In genomic region chr1:121430938-121431928, GRCm38 (mm10) we compare ENCODE assay signal across 7 mouse cellular contexts. TPM values are rescaled to one million over a fixed set of nuclear protein-coding genes. Genes with fewer than 3 reads are reported as not detected.
DNase-seq lines count a peak whose midpoint lies in the region; ATAC-seq lines count a peak whose summit lies in the region.

TSS of gene Ccdc93 (plus strand) at chr1:121431049.

- DNase-seq in adrenal gland, adult 8-10 months, result peak; percentile 96
- DNase-seq in embryo, embryonic 9.5 days (ENCODE audit: extremely low spot score), result peak; percentile 96
- peak; percentile 99 for DNase-seq in gastrocnemius, postnatal 4 days (ENCODE audit: low spot score in 2 of 2)
- peak; percentile 98 to 99 for DNase-seq in left cerebral cortex, postnatal 36 days (ENCODE audit: low spot score in 2 of 2)
- peak; percentile 100 for DNase-seq in midbrain, embryonic 11.5 days (ENCODE audit: low spot score, missing footprints)
- peak; percentile 95 for DNase-seq in skeletal muscle tissue, adult 2 months (ENCODE audit: low read depth, low spot score)

- peak within 1 kb of the TSS; percentile 97 for H3K4me2 ChIP-seq in intestine, embryonic 16.5 days (ENCODE audit: low read depth, low read length)
- peak within 1 kb of the TSS; percentile 97 for H3K4me2 ChIP-seq in midbrain, embryonic 11.5 days

- H3K36me3 ChIP-seq in intestine, embryonic 16.5 days (ENCODE audit: control insufficient read depth, insufficient read depth, low read length), result no peaks in the 10 kb centered on the region
- no peaks in the 10 kb centered on the region for H3K36me3 ChIP-seq in midbrain, embryonic 11.5 days (ENCODE audit: control insufficient read depth, insufficient read depth, low read length)

- peak within 1 kb of the TSS; percentile 71 for H3K27ac ChIP-seq in intestine, embryonic 16.5 days (ENCODE audit: low read length)
- H3K27ac ChIP-seq in midbrain, embryonic 11.5 days (ENCODE audit: low read depth, low read length), result no peak within 1 kb of the TSS

- peak within 1 kb of the TSS; percentile 97 for H3K9ac ChIP-seq in intestine, embryonic 16.5 days (ENCODE audit: low read depth, low read length)
- peak within 1 kb of the TSS; percentile 72 for H3K9ac ChIP-seq in midbrain, embryonic 11.5 days (ENCODE audit: low read length)

- WGBS in intestine, embryonic 16.5 days, result under 1% methylated on average over 47 of the region's 47 CpGs
- 1% methylated on average over 46 of the region's 47 CpGs for WGBS in midbrain, embryonic 11.5 days

- peak within 1 kb of the TSS; percentile 95 for H3K4me3 ChIP-seq in intestine, embryonic 16.5 days (ENCODE audit: low read length)
- peak within 1 kb of the TSS; percentile 62 for H3K4me3 ChIP-seq in midbrain, embryonic 11.5 days (ENCODE audit: low read depth, low read length)

- H3K9me3 ChIP-seq in intestine, embryonic 16.5 days (ENCODE audit: control insufficient read depth, low read length), result no peaks in the 10 kb centered on the region
- H3K9me3 ChIP-seq in midbrain, embryonic 11.5 days (ENCODE audit: control insufficient read depth, low read length), result no peaks in the 10 kb centered on the region

- peak; percentile 96 for ATAC-seq in intestine, embryonic 16.5 days
- ATAC-seq in midbrain, embryonic 11.5 days (ENCODE audit: low FRiP score), result peak; percentile 94

- intact Hi-C loops in left cerebral cortex, postnatal 36 days (cut with DNase I), result no loop called here

- peaks cover 11% of the 10 kb centered on the region for H3K4me1 ChIP-seq in intestine, embryonic 16.5 days (ENCODE audit: control insufficient read depth, insufficient read depth, low read length)
- peaks cover 6% of the 10 kb centered on the region; the same call in 1 of the 2 replicates for H3K4me1 ChIP-seq in midbrain, embryonic 11.5 days (ENCODE audit: control insufficient read depth, insufficient read depth, low read length)

- H3K27me3 ChIP-seq in intestine, embryonic 16.5 days (replicated peaks; ENCODE audit: control insufficient read depth, insufficient read depth, low read length), result no peaks in the 10 kb centered on the region
- H3K27me3 ChIP-seq in midbrain, embryonic 11.5 days (ENCODE audit: control insufficient read depth, insufficient read depth, low read length), result no peaks in the 10 kb centered on the region

RNA-seq across cellular contexts. Expression of gene Ccdc93, which starts in this region (rescaled TPM):
- 10 to 100 TPM; 24.2 to 38.3 (median 30.3) TPM for total RNA-seq in adrenal gland, adult 8-10 months (2022)
- 10 to 100 TPM; 16.7 to 19.2 TPM for total RNA-seq in gastrocnemius, postnatal 4 days (2021)
- 10.7 and 11.5 TPM in 2 replicates for polyA plus RNA-seq in intestine, embryonic 16.5 days (2015; fragmentation: Nextera tagmentation; extraction: Ambion mirVana)
- 10 to 100 TPM; 17.2 to 25.1 TPM for total RNA-seq in left cerebral cortex, postnatal 36 days (2021)
- polyA plus RNA-seq in midbrain, embryonic 11.5 days (2014; fragmentation: Nextera tagmentation; extraction: Ambion mirVana), result 9.7 and 11.1 TPM in 2 replicates
